Mouse (Mus musculus) cerebellum, adult 11 months (tissue): ENCODE measurements around the gene Afmid.
A peak's percentile ranks its signal among the peaks of the same experiment; 100 is the strongest.
"Not testable (repeated sequence)": the region's sequence is repeated elsewhere in the genome, so short reads cannot be mapped to it uniquely, and the experiment has no call there.

ENCODE experiments used
- DNase-seq: peaks from one replicate; pipeline ENCODE4 v3.0.0; 2022

Afmid gene

GRCm38 (mm10) chr11:117796954-117797353 is 28.8 kb upstream of the Afmid start:
- no peak for DNase-seq

GRCm38 (mm10) chr11:117797511-117798159 is 28.1 kb upstream of the Afmid start, which contains the start of gene 6030468B19Rik:
TSS of gene 6030468B19Rik (plus strand) at chr11:117797660.
- DNase-seq, result no peak

- no peak for DNase-seq
These were observed 27.6 kb upstream of the Afmid start for GRCm38 (mm10) chr11:117798160-117798541.

GRCm38 (mm10) chr11:117799174-117799573 is 26.6 kb upstream of the Afmid start:
- DNase-seq, result no peak

- no peak for DNase-seq
These were observed 25.7 kb upstream of the Afmid start for GRCm38 (mm10) chr11:117800038-117800437.

- no peak for DNase-seq
These were observed 24.1 kb upstream of the Afmid start for GRCm38 (mm10) chr11:117801650-117802049.

GRCm38 (mm10) chr11:117803166-117803688 is 22.5 kb upstream of the Afmid start:
- no peak for DNase-seq

- DNase-seq, result no peak
These were observed 18.9 kb upstream of the Afmid start for GRCm38 (mm10) chr11:117806781-117807180.

- DNase-seq, result no peak
These were observed 16.1 kb upstream of the Afmid start, which contains the start of the genes Gm20708 and Syngr2 for GRCm38 (mm10) chr11:117809407-117810311. TSS of gene Gm20708 (plus strand) at chr11:117809668. TSS of gene Syngr2 (plus strand) at chr11:117809668.

- no peak for DNase-seq
These were observed 15.2 kb upstream of the Afmid start for GRCm38 (mm10) chr11:117810401-117811046.

GRCm38 (mm10) chr11:117813867-117814266 is 11.9 kb upstream of the Afmid start:
- DNase-seq, result no peak

- no peak for DNase-seq
These were observed 10.9 kb upstream of the Afmid start for GRCm38 (mm10) chr11:117814704-117815366.

- DNase-seq, result not testable (repeated sequence)
These were observed 9.9 kb upstream of the Afmid start for GRCm38 (mm10) chr11:117815850-117816249.

GRCm38 (mm10) chr11:117816389-117816996 is 9.2 kb upstream of the Afmid start:
- DNase-seq, result no peak

GRCm38 (mm10) chr11:117819095-117819494 is 6.6 kb upstream of the Afmid start:
- DNase-seq, result no peak

GRCm38 (mm10) chr11:117820173-117820572 is 5.6 kb upstream of the Afmid start:
- DNase-seq, result no peak

GRCm38 (mm10) chr11:117821868-117822267 is 3.9 kb upstream of the Afmid start:
- DNase-seq, result no peak

- DNase-seq, result no peak
These were observed 2.9 kb upstream of the Afmid start for GRCm38 (mm10) chr11:117822728-117823241.

GRCm38 (mm10) chr11:117823411-117823810 is 2.3 kb upstream of the Afmid start:
- DNase-seq, result no peak

GRCm38 (mm10) chr11:117824060-117824969 is 1.4 kb upstream of the Afmid start:
- DNase-seq, result peak; percentile 67

- no peak for DNase-seq
These were observed 440 bp downstream of the Afmid start for GRCm38 (mm10) chr11:117826164-117826563.
